Mouse (Mus musculus): ENCODE measurements around the gene Mical2.

DNA sequence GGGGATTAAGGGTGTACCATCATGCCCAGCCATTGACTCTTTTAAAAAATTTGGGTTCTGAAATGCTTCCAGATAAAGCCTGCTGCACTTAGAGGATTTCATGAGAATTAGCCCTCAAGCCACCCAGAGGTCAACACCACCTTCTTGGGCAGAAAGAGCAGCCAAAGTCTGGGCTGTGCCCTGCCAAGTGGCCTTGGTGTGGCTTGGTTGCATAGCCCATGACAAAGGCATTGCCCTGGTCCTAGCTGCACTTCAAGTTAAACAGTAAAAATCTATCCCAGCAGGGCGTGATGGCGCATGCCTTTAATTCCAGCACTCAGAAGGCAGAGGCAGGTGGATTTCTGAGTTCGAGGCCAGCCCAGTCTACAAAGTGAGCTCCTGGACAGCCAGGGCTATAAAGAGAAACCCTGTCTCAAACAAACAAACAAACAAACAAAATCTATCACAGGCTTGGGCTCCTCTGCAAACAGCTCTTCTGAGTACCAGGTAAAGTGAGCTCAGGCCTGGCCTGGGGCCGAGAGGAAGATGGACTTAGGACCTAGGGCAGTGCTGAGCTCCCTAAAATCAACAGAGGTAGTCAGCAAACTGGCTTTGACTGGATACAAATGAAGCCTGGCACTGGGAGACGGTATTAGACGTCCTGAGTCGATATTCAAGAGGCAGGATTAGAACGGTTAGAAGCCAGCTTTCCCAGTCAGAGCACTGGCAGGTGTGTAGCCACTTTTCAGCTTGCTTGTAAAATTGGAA, 224.5 kb downstream of the Mical2 start:
- TF ChIP-seq CTCF (IDR thresholded peaks at IDR 0.05; ENCODE audit: borderline replicate concordance, insufficient read depth, low read length) (no peak), POLR2A (IDR thresholded peaks at IDR 0.05; ENCODE audit: low read depth, low read length) (no peak)
